Mouse (Mus musculus) olfactory bulb, adult 2 months (tissue): ENCODE measurements around the gene Hs3st4.

Experiments
- CTCF ChIP-seq: fragments of 200-500 bp; IDR thresholded peaks from 2 replicates; pipeline ENCODE4 v1.5.1; 2012; ENCODE audit warnings: low read depth, mild to moderate bottlenecking, low read length, moderate library complexity; ENCODE audit not compliant: insufficient read depth
- POLR2A ChIP-seq: fragments of 200-500 bp; IDR thresholded peaks from 2 replicates; pipeline ENCODE4 v1.6.1; 2012; ENCODE audit warnings: mild to moderate bottlenecking, low read depth, low read length, moderate library complexity; ENCODE audit not compliant: insufficient read depth

- no peak for TF ChIP-seq CTCF
- TF ChIP-seq POLR2A = no peak
Measured at GRCm38 (mm10) chr7:124237896-124238670, 255.4 kb downstream of the Hs3st4 start.
